Mouse (Mus musculus): ENCODE data around the gene Adh5. TPM values are rescaled to one million over a fixed set of nuclear protein-coding genes. Genes with fewer than 3 reads are reported as not detected.
A peak's percentile ranks its signal among the peaks of the same experiment; 100 is the strongest.

Gene Adh5
- 100 to 1,000 TPM; 118 to 126 TPM for polyA plus RNA-seq (2017; shearing (Covaris generic))

- ATAC-seq: peak; percentile 96
Observed at GRCm38 (mm10) chr3:138442612-138443464, at the start of gene Adh5. TSS of gene Adh5 (plus strand) at chr3:138443093.

DNA sequence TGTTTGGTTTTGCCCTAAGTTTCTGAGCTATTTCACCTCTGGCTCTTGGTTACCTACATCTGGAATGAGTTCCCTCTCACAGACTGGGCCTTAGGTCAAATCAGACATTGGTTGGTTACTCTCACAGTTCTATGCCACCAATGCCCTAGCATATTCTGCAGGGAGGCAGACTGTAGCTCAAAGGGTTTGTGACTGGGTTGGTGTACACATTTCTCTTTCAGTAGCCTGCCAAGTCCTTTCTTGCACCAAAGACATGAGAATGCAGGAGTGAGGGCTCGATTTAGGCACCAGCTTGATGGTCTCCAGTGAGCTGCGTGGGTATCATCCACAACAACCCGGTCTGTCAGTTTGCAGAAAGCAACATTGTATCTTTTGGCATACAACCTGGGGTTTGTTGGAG lies 38.0 kb upstream of the Adh5 start:
- ATAC-seq: no peak

- ATAC-seq: peak; percentile 54
Observed at GRCm38 (mm10) chr3:138405341-138405740, 37.6 kb upstream of the Adh5 start.

- no peak for ATAC-seq
Observed at GRCm38 (mm10) chr3:138405840-138406239, 37.1 kb upstream of the Adh5 start.

DNA sequence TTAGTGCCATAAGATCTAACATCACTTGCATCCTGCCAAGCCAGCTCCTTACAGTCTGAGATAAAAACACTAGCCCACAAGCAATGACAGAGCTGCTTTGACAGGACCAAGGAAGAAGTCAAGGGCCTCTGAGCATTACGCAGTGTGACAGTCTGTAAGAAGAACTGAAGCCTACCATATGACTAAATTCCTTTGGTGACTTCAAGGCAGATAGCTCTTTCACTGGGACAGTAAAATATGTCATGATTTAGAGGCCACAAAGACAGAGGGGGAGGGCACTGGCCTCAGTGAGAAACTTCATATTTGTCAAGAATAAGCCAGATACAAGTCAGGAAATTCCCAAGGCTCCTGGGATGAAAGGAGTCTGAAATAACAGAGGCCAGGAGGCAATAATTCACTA lies 35.0 kb upstream of the Adh5 start:
- ATAC-seq: no peak

- no peak for ATAC-seq
Observed at GRCm38 (mm10) chr3:138409585-138409984, 33.3 kb upstream of the Adh5 start.

GRCm38 (mm10) chr3:138410211-138410610 lies 32.7 kb upstream of the Adh5 start:
- no peak for ATAC-seq

DNA sequence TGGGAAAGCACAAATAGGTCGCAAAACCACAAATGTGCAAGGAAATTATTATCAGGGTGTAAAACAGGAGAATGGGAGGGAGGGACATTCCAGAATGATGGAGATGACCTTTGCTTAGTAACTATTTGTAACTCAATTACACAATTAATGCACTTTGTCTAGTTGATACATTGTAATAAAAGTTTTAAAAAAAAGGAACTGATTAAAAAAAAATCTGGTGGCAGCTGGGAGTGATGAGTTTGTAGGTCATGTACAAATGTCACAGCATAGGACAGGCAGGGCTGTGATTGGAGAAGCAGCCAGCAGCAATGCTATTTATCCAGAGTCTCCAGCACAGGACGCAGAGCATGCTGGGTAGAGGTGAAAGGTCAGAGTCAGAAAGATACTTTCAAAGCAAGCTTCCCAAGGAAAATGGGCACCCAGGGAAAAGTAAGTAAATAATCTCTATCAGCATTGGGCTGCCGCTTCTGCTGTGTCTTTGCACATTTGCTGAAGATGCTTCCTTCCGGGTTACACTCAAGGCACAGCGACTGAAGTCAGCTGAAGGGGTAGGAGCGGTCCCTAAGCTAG lies 27.7 kb upstream of the Adh5 start, which contains the start of gene Adh4:
Adh4 (plus strand) TSS at position 346 of the 570 bp plus-strand sequence.
- no peak for ATAC-seq

DNA sequence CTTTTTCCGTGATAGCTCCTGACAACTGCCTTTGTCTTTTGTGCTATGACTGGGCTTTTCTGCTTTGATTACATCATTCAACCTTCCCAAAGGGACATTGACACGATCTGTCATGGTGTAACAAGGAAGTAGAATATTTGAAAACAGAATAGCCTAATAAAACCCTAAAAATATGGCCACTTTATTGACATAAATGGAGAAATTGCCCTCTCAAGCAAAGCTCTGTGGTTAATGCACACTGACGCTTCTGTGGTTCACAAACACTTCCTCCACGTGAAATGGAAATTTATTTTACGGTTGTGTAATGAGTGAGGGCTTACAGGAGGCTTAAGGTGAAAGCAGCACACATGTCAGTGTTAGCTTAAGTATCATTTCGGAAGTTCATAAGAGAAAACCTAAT lies 23.5 kb upstream of the Adh5 start:
- peak; percentile 77 for ATAC-seq

DNA sequence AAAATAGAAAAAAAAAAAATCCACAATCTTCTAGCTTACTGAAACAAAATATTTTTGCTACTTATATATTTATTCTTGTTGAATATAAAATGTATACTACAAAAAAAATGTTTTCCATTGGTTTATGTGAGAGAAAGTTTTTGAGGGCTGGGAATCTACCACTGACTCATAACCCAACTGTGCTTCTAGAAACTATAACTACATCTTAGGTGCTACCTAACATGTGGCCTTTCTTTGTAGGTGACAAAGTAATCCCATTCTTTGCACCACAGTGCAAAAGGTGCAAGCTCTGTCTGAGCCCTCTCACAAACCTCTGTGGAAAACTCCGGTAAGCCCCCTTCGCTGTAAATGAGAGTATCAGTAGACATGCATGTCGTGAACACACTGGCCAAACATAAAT lies 22.5 kb upstream of the Adh5 start:
- ATAC-seq: peak; percentile 45

DNA sequence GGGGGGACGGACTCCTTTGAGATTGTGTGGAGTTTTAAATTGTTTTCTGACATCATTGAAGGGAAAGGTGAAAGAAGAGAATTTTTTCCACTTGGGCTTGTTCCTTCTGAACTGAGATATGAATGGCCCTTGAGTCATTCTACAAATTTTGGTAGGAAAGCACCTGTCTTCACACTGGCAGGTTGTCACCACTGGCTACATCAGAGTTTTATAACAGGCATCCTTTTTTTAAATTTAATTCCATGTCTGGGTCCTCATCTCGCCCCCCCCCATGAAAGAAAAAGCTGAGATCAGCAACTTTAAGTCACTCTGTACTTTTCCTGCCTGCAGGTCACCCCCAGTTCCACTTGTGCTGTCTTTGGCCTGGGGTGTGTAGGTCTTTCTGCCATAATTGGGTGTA lies 19.2 kb upstream of the Adh5 start:
- peak; percentile 30 for ATAC-seq

DNA sequence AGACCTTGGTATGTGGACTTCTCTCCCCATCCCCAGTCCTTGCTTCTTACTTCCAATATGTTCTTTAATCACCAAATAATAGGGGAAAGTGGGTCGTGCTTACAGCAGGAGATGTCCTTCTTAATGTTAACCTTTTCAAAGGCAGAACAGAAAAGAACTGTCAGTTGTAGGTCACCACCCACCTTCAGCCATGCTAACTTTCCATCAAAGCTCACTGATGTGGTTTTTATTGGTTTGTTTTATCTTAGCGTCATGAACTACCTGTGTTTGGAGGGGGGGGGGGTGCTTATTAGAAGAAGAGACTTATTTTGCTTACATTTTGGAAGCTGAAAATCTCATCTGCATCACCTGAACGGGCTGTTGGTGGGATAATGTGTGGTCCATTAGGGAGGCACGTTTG lies 18.6 kb upstream of the Adh5 start:
- peak; percentile 56 for ATAC-seq

DNA sequence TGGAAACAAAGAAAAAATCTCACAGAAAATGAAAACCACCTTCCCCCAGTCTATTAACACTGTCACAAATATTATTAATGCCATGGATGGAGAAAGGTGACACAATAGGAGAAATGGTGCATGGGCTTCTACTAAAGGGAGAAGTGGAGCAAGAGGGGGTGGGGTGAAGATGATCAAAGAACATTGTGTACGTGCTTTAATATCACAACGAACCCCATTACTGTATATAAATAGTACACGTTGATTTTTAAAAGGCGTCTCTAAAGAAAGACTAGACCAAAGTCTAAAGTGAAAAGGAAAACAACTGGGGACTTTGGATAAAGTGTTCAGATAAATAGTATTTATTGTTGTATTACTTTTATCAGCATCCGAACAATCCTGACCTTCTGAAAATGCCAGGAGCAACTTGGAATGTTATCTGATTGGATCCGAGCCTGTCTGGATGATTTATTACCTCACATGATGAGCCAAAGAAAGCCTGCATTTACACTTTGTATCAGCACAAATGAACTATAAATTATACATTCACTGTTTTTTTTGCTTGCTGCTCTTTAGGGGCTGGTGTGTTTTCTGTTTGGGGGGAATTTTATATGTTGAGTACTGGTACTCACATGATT lies 12.4 kb upstream of the Adh5 start:
- ATAC-seq: no peak

DNA sequence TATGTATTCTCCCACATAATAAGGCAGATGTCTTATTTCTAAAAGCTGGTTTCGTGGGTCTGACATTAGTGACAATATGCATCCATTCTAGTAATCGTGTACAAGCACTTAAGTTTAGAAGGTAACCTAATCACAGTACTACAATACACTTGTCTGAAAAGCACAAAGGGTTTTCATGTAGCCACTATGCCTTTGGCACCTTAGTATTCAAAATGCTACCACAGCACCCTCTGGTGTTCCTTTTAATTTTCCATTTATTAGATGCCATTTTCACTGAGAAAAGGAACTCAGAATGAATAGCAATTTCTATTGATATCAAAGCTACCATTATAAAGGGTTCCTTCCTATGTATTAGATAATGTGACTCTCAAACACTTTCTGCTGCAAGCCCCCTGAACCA lies 11.1 kb upstream of the Adh5 start:
- ATAC-seq: peak; percentile 85

GRCm38 (mm10) chr3:138438716-138439115 lies 4.2 kb upstream of the Adh5 start:
- ATAC-seq: no peak

GRCm38 (mm10) chr3:138442203-138442602 lies 690 bp upstream of the Adh5 start:
- ATAC-seq: no peak

- no peak for ATAC-seq
Observed at GRCm38 (mm10) chr3:138443465-138443771, 525 bp downstream of the Adh5 start.

GRCm38 (mm10) chr3:138448077-138448860 lies 5.4 kb downstream of the Adh5 start:
- no peak for ATAC-seq

DNA sequence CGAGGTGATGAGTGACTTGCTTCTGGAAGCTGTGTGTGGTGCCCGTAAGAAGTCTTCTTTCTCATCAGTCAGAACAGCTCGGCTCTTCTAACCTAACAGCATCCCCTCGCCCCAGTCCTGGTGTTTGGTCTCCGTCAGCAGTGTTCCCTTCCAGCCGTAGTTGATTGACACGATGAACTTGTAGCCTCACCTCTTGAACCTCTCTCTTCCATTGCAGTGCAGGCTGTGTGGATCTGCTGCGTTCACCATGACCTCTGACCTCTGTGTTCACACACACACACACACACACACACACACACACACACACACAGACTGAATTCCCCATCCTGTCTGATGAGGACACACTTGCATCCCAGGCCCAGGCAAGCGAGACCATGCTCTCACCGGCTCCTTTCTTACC lies 9.3 kb downstream of the Adh5 start:
- no peak for ATAC-seq

- no peak for ATAC-seq
Observed at GRCm38 (mm10) chr3:138454234-138454633, 11.3 kb downstream of the Adh5 start.

DNA sequence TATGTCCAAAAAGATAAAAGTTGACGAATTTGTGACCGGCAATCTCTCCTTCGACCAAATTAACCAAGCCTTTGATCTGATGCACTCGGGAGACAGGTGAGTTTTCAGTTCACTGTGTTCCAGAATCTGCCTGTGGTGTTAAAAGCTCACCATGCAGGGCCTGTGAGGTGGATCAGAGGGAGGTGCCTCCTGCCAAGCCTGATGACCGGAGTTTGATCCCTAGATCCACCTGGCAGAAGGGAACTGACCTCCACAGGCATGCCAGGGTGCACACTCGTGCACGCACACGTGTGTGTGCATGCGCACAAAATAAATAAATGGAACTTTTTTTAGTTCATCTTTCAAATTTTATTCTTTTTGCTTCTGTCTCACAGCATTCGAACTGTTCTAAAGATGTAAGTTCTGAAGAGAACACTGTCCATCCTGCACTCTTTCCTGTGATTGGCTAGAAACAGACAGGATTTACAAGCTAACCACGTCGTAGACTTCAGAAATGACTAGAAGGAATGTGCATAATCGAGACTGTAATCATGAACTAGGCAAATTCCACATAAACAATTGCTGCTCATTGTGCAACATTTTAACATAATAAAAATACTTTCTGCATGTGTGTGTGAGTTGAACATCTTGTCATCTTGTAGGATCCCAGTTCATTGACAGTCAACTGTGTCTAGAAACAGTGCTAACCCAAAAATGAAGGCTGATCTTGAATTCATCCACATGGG lies 12.0 kb downstream of the Adh5 start:
- no peak for ATAC-seq

GRCm38 (mm10) chr3:138458441-138458840 lies 15.5 kb downstream of the Adh5 start:
- ATAC-seq: no peak
